ENCODE assay signal across 13 mouse cellular contexts in the genomic region with DNA sequence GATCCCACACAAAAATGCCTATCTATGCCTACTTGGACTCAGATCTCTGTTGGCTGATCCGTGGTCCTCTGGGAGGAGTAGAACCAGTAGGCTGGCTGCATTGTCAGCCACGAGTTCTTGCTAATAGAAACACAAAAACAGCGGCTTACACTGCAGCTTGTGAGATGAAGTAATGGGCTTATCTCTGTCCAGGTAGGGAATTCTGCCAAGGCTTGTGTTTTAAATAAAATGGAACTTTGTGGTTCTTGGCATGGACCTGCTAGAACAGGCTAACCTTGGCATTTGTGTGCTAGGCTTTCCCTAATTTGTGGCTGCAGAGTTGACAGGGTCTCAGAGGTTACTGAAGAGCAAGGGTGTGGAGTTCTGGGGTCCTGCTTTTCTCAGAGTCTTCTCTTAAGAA.
A peak's percentile ranks its signal among the peaks of the same experiment; 100 is the strongest.
DNase-seq lines count a peak whose midpoint lies in the region; ATAC-seq lines count a peak whose summit lies in the region.
"Had no signal": no experiment of that assay in that cellular context is flagged by ENCODE, and none has a peak within 500 bp of the region (broad histone marks: within the 10 kb centered on the region; RNA-seq: fewer than 3 reads in every experiment).

No protein-coding gene starts in this region.

- peaks cover 19% of the 10 kb centered on the region for H3K4me1 ChIP-seq in limb, embryonic 12.5 days (replicated peaks)
- H3K4me1 ChIP-seq in limb, embryonic 10.5 days: peaks cover 7% of the 10 kb centered on the region

- no peak overlapping the region for H3K9ac ChIP-seq in limb, embryonic 12.5 days (replicated peaks)

- intact Hi-C loops in heart, postnatal 36 days (cut with DNase I): no loop called here

- 67% methylated on average over 3 of the region's 3 CpGs for WGBS in limb, embryonic 12.5 days
- WGBS in limb, embryonic 10.5 days: 83% methylated on average over 3 of the region's 3 CpGs

- 0 out of 2 replicates have a peak overlapping the region, but pooled peaks have one; percentile 7 for H3K27ac ChIP-seq in limb, embryonic 12.5 days
- H3K27ac ChIP-seq in limb, embryonic 10.5 days: no peak overlapping the region
- H3K27ac ChIP-seq: left cerebral cortex, adult 2 months had no signal

- no peaks in the 10 kb centered on the region for H3K27me3 ChIP-seq in limb, embryonic 12.5 days
- no peaks in the 10 kb centered on the region for H3K27me3 ChIP-seq in limb, embryonic 10.5 days (ENCODE audit: low read depth, poor library complexity, severe bottlenecking)

- no peak overlapping the region for H3K4me3 ChIP-seq in limb, embryonic 12.5 days (replicated peaks)
- H3K4me3 ChIP-seq in limb, embryonic 10.5 days: no peak overlapping the region
- H3K4me3 ChIP-seq: left cerebral cortex, adult 2 months had no signal

- peak; percentile 45 for DNase-seq in adrenal gland, adult 8-10 months
- DNase-seq in adrenal gland, postnatal 25 days: no peak
- DNase-seq in limb, embryonic 10.5 days (ENCODE audit: low spot score): no peak
- peak; percentile 29 for DNase-seq in adrenal gland, postnatal 10 days
- peak; percentile 15 to 17 for DNase-seq in heart, postnatal 36 days
- DNase-seq in cerebellum, postnatal 25 days: no peak
- no peak for DNase-seq in kidney, postnatal 36 days
- DNase-seq: kidney, adult 2 months had no signal

- H3K9me3 ChIP-seq in limb, embryonic 12.5 days: peaks cover 10% of the 10 kb centered on the region; the same call in 1 of the 2 replicates
- H3K9me3 ChIP-seq in limb, embryonic 10.5 days (replicated peaks): no peaks in the 10 kb centered on the region

- ATAC-seq in limb, embryonic 12.5 days (ENCODE audit: insufficient number of reproducible peaks, insufficient read depth, low FRiP score, low TSS enrichment, low read depth): no peak
- ATAC-seq: hindbrain, embryonic 16.5 days had no signal

- no peak overlapping the region for H3K4me2 ChIP-seq in limb, embryonic 12.5 days
- H3K4me2 ChIP-seq: liver, embryonic 11.5 days; midbrain, embryonic 11.5 days had no signal

- H3K36me3 ChIP-seq in limb, embryonic 12.5 days: no peaks in the 10 kb centered on the region
- no peaks in the 10 kb centered on the region for H3K36me3 ChIP-seq in limb, embryonic 10.5 days

Comparison
In these comparisons a context has a peak if more than half of its experiments do, and no peak if none do; other contexts are left out.
1. DNase-seq: peak in adrenal gland, adult 8-10 months (single experiment), adrenal gland, postnatal 10 days (single experiment) and heart, postnatal 36 days (2 of 2); none in adrenal gland, postnatal 25 days (single experiment), limb, embryonic 10.5 days (single experiment), cerebellum, postnatal 25 days (0 of 2) and kidney, postnatal 36 days (0 of 2).